Mouse (Mus musculus) stomach, postnatal 0 days (tissue): Measurements from ENCODE around the gene Ppip5k1. TPM values are rescaled to one million over a fixed set of nuclear protein-coding genes. Genes with fewer than 3 reads are reported as not detected.

Source experiments
- ATAC-seq: fragments of 200-750 bp; cut with Nextera tagmentation; 2 replicates; pipeline ENCODE4 v1.8.0; 2017; ENCODE audit not compliant: low FRiP score, low TSS enrichment
- DNase-seq: peaks from one replicate; pipeline ENCODE4 v3.0.0-alpha.2; 2016; ENCODE audit warnings: low spot score
- H3K27ac ChIP-seq: fragments of 300-500 bp; sonication (generic); replicated peaks from 2 replicates; pipeline ENCODE4 v1.5.1; 2014; ENCODE audit warnings: mild to moderate bottlenecking, control low read depth
- H3K27me3 ChIP-seq: fragments of 300-500 bp; sonication (generic); 2 replicates; pipeline ENCODE4 v1.6.1; 2014; ENCODE audit warnings: low read length; ENCODE audit not compliant: control insufficient read depth, insufficient read depth
- H3K36me3 ChIP-seq: fragments of 300-500 bp; sonication (generic); 2 replicates; pipeline ENCODE4 v1.6.1; 2014; ENCODE audit warnings: low read length, mixed read lengths; ENCODE audit not compliant: control insufficient read depth, insufficient read depth
- H3K4me1 ChIP-seq: fragments of 300-500 bp; sonication (generic); replicated peaks from 2 replicates; pipeline ENCODE4 v1.6.1; 2014; ENCODE audit warnings: antibody characterized with exemption; ENCODE audit not compliant: control insufficient read depth, insufficient read depth
- H3K4me2 ChIP-seq: fragments of 300-500 bp; sonication (generic); replicated peaks from 2 replicates; pipeline ENCODE4 v1.6.1; 2014; ENCODE audit warnings: low read depth, mild to moderate bottlenecking, control low read depth, moderate library complexity
- H3K4me3 ChIP-seq: fragments of 300-500 bp; sonication (generic); 2 replicates; pipeline ENCODE4 v1.5.1; 2014; ENCODE audit warnings: low read depth, low read length, control low read depth
- H3K9ac ChIP-seq: fragments of 300-500 bp; sonication (generic); 2 replicates; pipeline ENCODE4 v1.6.1; 2014; ENCODE audit warnings: mild to moderate bottlenecking, low read length, control low read depth, mixed read lengths
- H3K9me3 ChIP-seq: fragments of 300-500 bp; sonication (generic); 2 replicates; pipeline ENCODE4 v1.6.1; 2016; ENCODE audit warnings: low read length; ENCODE audit not compliant: control insufficient read depth
- CTCF ChIP-seq: IDR thresholded peaks from 2 replicates; pipeline ENCODE4 v1.5.1; 2016; ENCODE audit warnings: antibody characterized with exemption, low read depth, mild to moderate bottlenecking, moderate library complexity
- EP300 ChIP-seq: optimal IDR thresholded peaks from 2 replicates; pipeline ENCODE3; 2016; ENCODE audit warnings: antibody characterized with exemption
- WGBS: fragments of 180-500 bp; shearing (Covaris S2); extraction: QIAGEN DNeasy Blood & Tissue Kit; methylation state at CpG from one replicate; pipeline ENCODE4 v1.1.7; 2014; 5-methylcytosine and 5-hydroxymethylcytosine counted together
- polyA plus RNA-seq: library from polyadenylated mRNA; unstranded; fragments of >200 nt; fragmentation: Nextera tagmentation; extraction: Ambion mirVana; gene quantifications from 2 replicates; pipeline ENCODE4 v1.2.1, GENCODE M21; 2015

Gene Ppip5k1
- polyA plus RNA-seq, 1 experiment from 2014 or later = 14.1 TPM

DNA sequence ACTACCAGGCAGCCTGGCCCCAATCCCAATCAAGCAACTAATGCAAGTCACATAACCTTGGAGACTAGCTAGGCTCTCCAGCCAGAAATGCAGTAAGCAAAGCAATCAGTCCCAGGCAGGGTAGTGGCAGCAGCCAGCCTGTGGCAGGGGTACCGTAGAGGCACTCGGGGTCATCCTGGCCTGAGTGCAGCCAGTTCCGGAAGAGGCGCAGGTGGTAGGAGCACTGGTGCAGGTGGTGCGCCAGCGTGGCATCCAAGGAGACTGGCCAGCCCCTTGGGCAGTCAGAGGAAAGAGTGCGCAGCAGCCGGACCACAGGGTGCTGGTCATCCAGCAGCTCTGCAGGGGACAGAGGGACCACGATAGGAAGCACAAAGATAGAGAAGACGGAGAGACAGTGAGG is 32.2 kb downstream of the Ppip5k1 start:
- DNase-seq = no peak
- Histone ChIP-seq H3K36me3 (no peaks in the 10 kb centered on the region), H3K9me3 (no peaks in the 10 kb centered on the region), H3K27me3 (no peaks in the 10 kb centered on the region), H3K4me1 (no peaks in the 10 kb centered on the region), H3K9ac (no peak overlapping the region), H3K4me2 (no peak overlapping the region), H3K4me3 (no peak overlapping the region), H3K27ac (no peak overlapping the region)
- 91% methylated on average over 10 of the region's 10 CpGs for WGBS
- TF ChIP-seq CTCF = no peak
- no peak for ATAC-seq

DNA sequence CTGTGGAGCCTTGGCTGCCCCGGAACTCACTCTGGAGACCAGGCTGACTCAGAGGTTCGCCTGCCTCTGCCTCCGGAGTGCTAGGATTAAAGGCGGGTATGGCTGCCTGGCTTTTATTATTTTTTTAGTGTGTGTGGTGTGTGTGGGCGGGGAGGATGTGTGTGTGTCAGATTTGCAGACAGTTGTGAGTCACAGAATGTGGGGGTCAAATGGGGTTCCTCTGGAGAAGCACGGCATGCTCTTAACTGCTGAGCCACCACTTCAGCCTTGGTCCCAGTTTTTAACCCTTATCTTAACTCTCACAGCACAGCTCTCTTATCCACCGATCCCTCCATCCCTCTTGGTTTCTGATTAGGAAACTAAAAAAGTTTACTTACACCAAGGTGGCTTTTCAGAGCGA is 38.9 kb downstream of the Ppip5k1 start:
- DNase-seq (no peak), ATAC-seq (no peak)
- TF ChIP-seq EP300 = no peak
- TF ChIP-seq CTCF = no peak
- 69% methylated on average over 8 of the region's 8 CpGs for WGBS
- Histone ChIP-seq H3K4me2 (no peak overlapping the region), H3K4me1 (no peaks in the 10 kb centered on the region), H3K9ac (no peak overlapping the region), H3K27me3 (no peaks in the 10 kb centered on the region), H3K36me3 (no peaks in the 10 kb centered on the region), H3K4me3 (no peak overlapping the region), H3K27ac (no peak overlapping the region), H3K9me3 (no peaks in the 10 kb centered on the region)

DNA sequence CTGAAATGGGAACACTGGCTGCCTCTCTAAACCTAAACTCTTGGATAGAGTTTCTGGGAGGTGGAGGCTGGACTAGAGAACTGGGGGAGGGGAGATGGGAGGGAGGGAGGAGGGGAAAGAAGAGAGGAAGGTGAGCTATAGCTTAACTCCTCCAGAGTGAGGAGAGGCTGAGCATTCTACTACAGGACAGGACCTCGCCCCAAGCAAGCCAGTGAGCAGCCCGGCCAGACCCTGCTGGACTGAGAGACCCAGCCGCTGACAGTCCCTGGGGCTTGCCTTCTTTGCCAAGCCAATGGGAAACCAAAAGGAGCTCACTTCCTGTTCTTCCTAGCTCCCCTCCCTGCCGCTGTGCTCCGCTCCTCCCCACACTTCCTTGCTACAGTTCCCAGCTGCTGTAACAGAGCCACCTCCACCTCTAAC is 46.2 kb downstream of the Ppip5k1 start:
- ATAC-seq (peak; percentile 58), DNase-seq (peak; percentile 31)
- H3K9ac ChIP-seq = no peak overlapping the region
- H3K27me3 ChIP-seq = no peaks in the 10 kb centered on the region
- H3K4me2 ChIP-seq = peak overlapping the region; percentile 36; the same call in 1 of the 2 replicates
- H3K27ac ChIP-seq = no peak overlapping the region
- no peak for TF ChIP-seq CTCF
- TF ChIP-seq EP300 = no peak
- peaks cover 6% of the 10 kb centered on the region; the same call in 1 of the 2 replicates for H3K36me3 ChIP-seq
- WGBS = 13% methylated on average over 5 of the region's 5 CpGs
- H3K4me3 ChIP-seq = no peak overlapping the region
- H3K4me1 ChIP-seq = no peaks in the 10 kb centered on the region
- no peaks in the 10 kb centered on the region for H3K9me3 ChIP-seq

DNA sequence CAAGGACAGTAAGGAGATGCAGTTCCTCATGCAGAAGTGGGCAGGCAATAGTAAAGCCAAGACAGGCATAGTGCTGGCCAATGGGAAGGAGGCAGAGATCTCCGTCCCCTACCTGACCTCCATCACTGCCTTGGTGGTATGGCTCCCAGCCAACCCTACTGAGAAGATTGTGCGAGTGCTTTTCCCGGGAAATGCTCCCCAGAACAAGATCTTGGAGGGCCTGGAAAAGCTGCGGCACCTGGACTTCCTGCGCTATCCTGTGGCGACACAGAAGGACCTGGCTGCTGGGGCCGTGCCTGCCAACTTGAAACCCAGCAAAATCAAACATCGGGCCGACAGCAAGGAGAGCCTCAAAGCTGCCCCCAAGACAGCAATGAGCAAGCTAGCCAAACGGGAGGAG is 55.2 kb downstream of the Ppip5k1 start:
- no peak overlapping the region for H3K27ac ChIP-seq
- WGBS = 77% methylated on average over 10 of the region's 10 CpGs
- DNase-seq = no peak
- H3K9ac ChIP-seq = no peak overlapping the region
- no peak overlapping the region for H3K4me2 ChIP-seq
- H3K4me3 ChIP-seq = no peak overlapping the region
- H3K4me1 ChIP-seq = no peaks in the 10 kb centered on the region; the same call in 1 of the 2 replicates
- TF ChIP-seq EP300 (no peak), CTCF (no peak)
- H3K27me3 ChIP-seq = no peaks in the 10 kb centered on the region
- ATAC-seq = no peak
- no peaks in the 10 kb centered on the region for H3K9me3 ChIP-seq
- H3K36me3 ChIP-seq = peaks cover 2% of the 10 kb centered on the region; the same call in 1 of the 2 replicates

DNA sequence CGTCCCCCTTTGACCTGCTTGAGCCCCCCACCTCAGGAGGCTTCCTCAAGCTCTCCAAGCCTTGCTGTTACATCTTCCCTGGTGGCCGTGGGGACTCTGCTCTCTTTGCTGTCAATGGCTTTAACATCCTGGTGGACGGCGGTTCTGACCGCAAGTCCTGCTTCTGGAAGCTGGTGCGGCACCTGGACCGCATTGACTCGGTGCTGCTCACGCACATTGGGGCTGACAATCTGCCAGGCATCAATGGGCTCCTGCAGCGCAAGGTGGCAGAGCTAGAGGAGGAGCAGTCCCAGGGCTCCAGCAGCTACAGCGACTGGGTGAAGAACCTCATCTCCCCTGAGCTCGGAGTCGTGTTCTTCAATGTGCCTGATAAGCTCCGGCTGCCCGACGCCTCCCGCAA is 55.7 kb downstream of the Ppip5k1 start:
- H3K4me2 ChIP-seq = no peak overlapping the region
- no peak overlapping the region for H3K9ac ChIP-seq
- ATAC-seq = no peak
- H3K27ac ChIP-seq = no peak overlapping the region
- H3K9me3 ChIP-seq = no peaks in the 10 kb centered on the region
- 89% methylated on average over 17 of the region's 17 CpGs for WGBS
- no peak for DNase-seq
- no peaks in the 10 kb centered on the region for H3K36me3 ChIP-seq
- TF ChIP-seq CTCF (no peak), EP300 (no peak)
- no peaks in the 10 kb centered on the region for H3K27me3 ChIP-seq
- peaks cover 2% of the 10 kb centered on the region; the same call in 1 of the 2 replicates for H3K4me1 ChIP-seq
- no peak overlapping the region for H3K4me3 ChIP-seq

DNA sequence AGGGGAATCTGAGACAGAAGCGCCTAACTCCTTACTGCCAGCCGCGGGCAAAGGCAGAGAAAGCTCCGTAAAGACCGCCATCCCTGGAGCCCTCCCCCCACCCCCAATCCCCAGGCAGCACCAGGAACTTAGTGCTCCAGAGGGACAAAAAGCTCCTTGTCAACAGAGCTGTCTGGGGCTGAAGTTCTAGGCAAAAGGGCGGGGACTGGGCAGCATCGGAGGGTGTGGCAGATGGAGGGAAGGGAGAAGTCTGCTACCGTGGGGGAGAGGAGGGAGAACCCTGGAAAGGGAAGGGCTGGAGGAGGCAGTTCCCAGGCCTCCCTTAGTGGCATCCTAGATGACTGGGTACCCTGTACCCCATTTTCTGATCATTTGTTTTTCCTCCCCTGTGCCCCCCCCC is 57.1 kb downstream of the Ppip5k1 start:
- H3K36me3 ChIP-seq = no peaks in the 10 kb centered on the region
- TF ChIP-seq EP300 (no peak), CTCF (no peak)
- no peak overlapping the region for H3K4me3 ChIP-seq
- H3K9ac ChIP-seq = no peak overlapping the region
- no peaks in the 10 kb centered on the region for H3K27me3 ChIP-seq
- H3K9me3 ChIP-seq = no peaks in the 10 kb centered on the region
- peak; percentile 41; the same call in 1 of the 2 replicates for ATAC-seq
- no peak overlapping the region for H3K27ac ChIP-seq
- peaks cover 7% of the 10 kb centered on the region; the same call in 1 of the 2 replicates for H3K4me1 ChIP-seq
- H3K4me2 ChIP-seq = no peak overlapping the region
- 17% methylated on average over 7 of the region's 8 CpGs for WGBS
- peak; percentile 55 for DNase-seq
